Mouse (Mus musculus) CH12.LX (cell line): ENCODE measurements around the gene Rab3b. TPM values are rescaled to one million over a fixed set of nuclear protein-coding genes. Genes with fewer than 3 reads are reported as not detected.

Experiments used
- DNase-seq: peaks from one replicate; pipeline ENCODE4 v3.0.0-alpha.2; 2013; ENCODE audit errors: extremely low read depth
- H3K27ac ChIP-seq: 2 replicates; pipeline ENCODE4 v1.5.1; 2012; ENCODE audit warnings: low read depth, mild to moderate bottlenecking, control low read depth, moderate library complexity; ENCODE audit not compliant: insufficient read depth
- H3K27me3 ChIP-seq: replicated peaks from 2 replicates; pipeline ENCODE3; 2012; ENCODE audit warnings: inconsistent platforms
- H3K36me3 ChIP-seq, 2 experiments: replicated peaks in 1 of 2; 2 replicates each; pipeline versions ENCODE3 to v1.6.1; 2012; ENCODE audit warnings: inconsistent platforms in 1 of 2, low read length in 1 of 2, mild to moderate bottlenecking in 1 of 2, mixed read lengths in 1 of 2, moderate library complexity in 1 of 2; ENCODE audit not compliant: control insufficient read depth in 1 of 2, insufficient read depth in 1 of 2
- H3K4me1 ChIP-seq, 2 experiments: 2 replicates each; pipeline ENCODE4 v1.6.1; 2012; ENCODE audit warnings: inconsistent platforms in 1 of 2, moderate library complexity in 1 of 2; ENCODE audit not compliant: insufficient read depth in 2 of 2, control insufficient read depth in 1 of 2
- H3K4me2 ChIP-seq: 2 replicates; pipeline ENCODE4 v1.6.1; 2012; ENCODE audit warnings: low read depth, mild to moderate bottlenecking, control low read depth; ENCODE audit not compliant: poor library complexity, insufficient read depth, severe bottlenecking
- H3K4me3 ChIP-seq, 3 experiments: fragments of 150-350 bp in 1 of 3; sonication (generic) in 1 of 3; replicated peaks in 1 of 3; 2 replicates each; pipeline versions ENCODE3 to v1.5.1; 2011 to 2012; ENCODE audit warnings: low read depth in 2 of 3, low read length in 2 of 3, mild to moderate bottlenecking in 2 of 3, moderate library complexity in 2 of 3, control low read depth in 1 of 3, improper control_type of control experiment in 1 of 3, inconsistent platforms in 1 of 3, mixed read lengths in 1 of 3; ENCODE audit not compliant: poor library complexity in 1 of 3
- H3K79me2 ChIP-seq: replicated peaks from 2 replicates; pipeline ENCODE4 v1.6.1; 2012; ENCODE audit warnings: mild to moderate bottlenecking, moderate library complexity; ENCODE audit not compliant: control insufficient read depth, poor library complexity, insufficient read depth, severe bottlenecking; ENCODE audit errors: extremely low read depth
- H3K9ac ChIP-seq: 2 replicates; pipeline ENCODE4 v1.6.1; 2012; ENCODE audit warnings: low read depth, mild to moderate bottlenecking, control low read depth, moderate library complexity; ENCODE audit not compliant: insufficient read depth
- H3K9me3 ChIP-seq: replicated peaks from 2 replicates; pipeline ENCODE3; 2012; ENCODE audit warnings: low read length, inconsistent platforms, mixed read lengths
- BHLHE40 ChIP-seq: IDR thresholded peaks from 2 replicates; pipeline ENCODE4 v1.6.1; 2011; ENCODE audit warnings: mild to moderate bottlenecking, low read depth, low read length, improper control_type of control experiment
- CHD2 ChIP-seq: IDR thresholded peaks from 2 replicates; pipeline ENCODE4 v1.6.1; 2011; ENCODE audit warnings: low read length, improper control_type of control experiment
- CTCF ChIP-seq, 2 experiments: IDR thresholded peaks in 1 of 2; conservative IDR thresholded peaks in 1 of 2; 2 replicates each; pipeline ENCODE4 v1.5.1; 2011 to 2012; ENCODE audit warnings: low read depth in 2 of 2, low read length in 2 of 2, improper control_type of control experiment in 1 of 2, inconsistent platforms in 1 of 2, mild to moderate bottlenecking in 1 of 2, moderate library complexity in 1 of 2
- EP300 ChIP-seq: IDR thresholded peaks from 2 replicates; pipeline ENCODE4 v1.6.1; 2011; ENCODE audit warnings: low read length, improper control_type of control experiment
- IRF4 ChIP-seq: IDR thresholded peaks from 2 replicates; pipeline ENCODE4 v1.6.1; 2014; ENCODE audit warnings: low read depth, mild to moderate bottlenecking, inconsistent platforms, low read length, improper control_type of control experiment
- MAFK ChIP-seq: IDR thresholded peaks from 2 replicates; pipeline ENCODE4 v1.6.1; 2011; ENCODE audit warnings: low read length, improper control_type of control experiment; ENCODE audit not compliant: insufficient replicate concordance
- MAX ChIP-seq: IDR thresholded peaks from 2 replicates; pipeline ENCODE4 v1.6.1; 2011; ENCODE audit warnings: low read length, improper control_type of control experiment
- MEF2A ChIP-seq: IDR thresholded peaks from 2 replicates; pipeline ENCODE4 v1.6.1; 2014; ENCODE audit warnings: low read depth, mild to moderate bottlenecking, inconsistent platforms, low read length, improper control_type of control experiment, borderline replicate concordance
- MXI1 ChIP-seq: IDR thresholded peaks from 2 replicates; pipeline ENCODE4 v1.6.1; 2011; ENCODE audit warnings: mild to moderate bottlenecking, low read depth, low read length, improper control_type of control experiment
- MYC ChIP-seq: IDR thresholded peaks from 2 replicates; pipeline ENCODE4 v1.6.1; 2011; ENCODE audit warnings: low read depth, mild to moderate bottlenecking, improper control_type of control experiment, low read length
- NRF1 ChIP-seq: IDR thresholded peaks from 2 replicates; pipeline ENCODE4 v1.6.1; 2014; ENCODE audit warnings: low read depth, mild to moderate bottlenecking, inconsistent platforms, low read length, improper control_type of control experiment, moderate library complexity
- PAX5 ChIP-seq: IDR thresholded peaks from 2 replicates; pipeline ENCODE4 v1.6.1; 2012; ENCODE audit warnings: low read length, inconsistent platforms, mixed read lengths
- POLR2AphosphoS2 ChIP-seq: IDR thresholded peaks from 2 replicates; pipeline ENCODE4 v1.6.1; 2011; ENCODE audit warnings: low read depth, low read length, improper control_type of control experiment
- RAD21 ChIP-seq: IDR thresholded peaks from 2 replicates; pipeline ENCODE4 v1.6.1; 2011; ENCODE audit warnings: low read depth, mild to moderate bottlenecking, low read length, improper control_type of control experiment, moderate library complexity
- TCF12 ChIP-seq: IDR thresholded peaks from 2 replicates; pipeline ENCODE4 v1.6.1; 2014; ENCODE audit warnings: low read depth, mild to moderate bottlenecking, inconsistent platforms, low read length, improper control_type of control experiment
- UBTF ChIP-seq: IDR thresholded peaks from 2 replicates; pipeline ENCODE4 v1.6.1; 2012; ENCODE audit warnings: low read depth, mild to moderate bottlenecking, inconsistent platforms, low read length, improper control_type of control experiment, moderate library complexity
- USF1 ChIP-seq: IDR thresholded peaks from 2 replicates; pipeline ENCODE4 v1.6.1; 2014; ENCODE audit warnings: low read depth, mild to moderate bottlenecking, inconsistent platforms, low read length, improper control_type of control experiment
- USF2 ChIP-seq: conservative IDR thresholded peaks from 2 replicates; pipeline ENCODE4 v1.6.1; 2011; ENCODE audit warnings: low read depth, low read length, improper control_type of control experiment
- ZNF384 ChIP-seq: IDR thresholded peaks from 2 replicates; pipeline ENCODE4 v1.6.1; 2012; ENCODE audit warnings: low read depth, low read length, improper control_type of control experiment, inconsistent platforms
- dilution Hi-C: fragments of 300-500 bp; cut with MboI; formaldehyde crosslinking; loops from 2 replicates; pipeline ENCODE4 v1.14.3; 2020; ENCODE audit warnings: low sequenced_read_pairs; ENCODE audit not compliant: extremely low pct_unique_long_range_greater_than_20kb, extremely low pct_ligation_motif_present
- in situ Hi-C: fragments of 300-500 bp; cut with MboI; formaldehyde crosslinking; loops from 3 replicates; pipeline ENCODE4 v1.14.3; 2019; ENCODE audit warnings: low sequenced_read_pairs, low pct_ligation_motif_present, low pct_unique_long_range_greater_than_20kb, mixed read lengths
- polyA plus RNA-seq: library from polyadenylated mRNA; unstranded; fragments of >175 nt; gene quantifications from 2 replicates; pipeline ENCODE4 v1.2.1, GENCODE M21; 2012; ENCODE audit warnings: low read depth; ENCODE audit not compliant: insufficient read length
- total RNA-seq, 2 experiments: library from RNA; depleted of rRNA; stranded (reverse); fragments of 300-350 nt in 1 of 2; fragments of >200 nt in 1 of 2; gene quantifications; 2 replicates each; pipeline ENCODE4 v1.2.3; 2012 to 2014

Gene Rab3b
- total and polyA plus RNA-seq, 3 experiments: 0.56 to 0.94 (median 0.85) TPM

- no peaks in the 10 kb centered on the region for H3K9me3 ChIP-seq
- dilution Hi-C loops: no loop called here
- TF ChIP-seq CTCF (conservative IDR thresholded peaks at IDR 0.05 in 1 of 2, IDR thresholded peaks at IDR 0.05 in 1 of 2; ENCODE audit: low read depth in 2 of 2, low read length in 2 of 2) (no peak), MAFK (no peak), ZNF384 (no peak), CHD2 (no peak), MYC (no peak), NRF1 (no peak), MEF2A (no peak), UBTF (no peak), MAX (no peak)
- TF ChIP-seq, all 38 proteins: peak for 0
- Histone ChIP-seq H3K4me2 (no peak overlapping the region), H3K4me3 (no peak overlapping the region), H3K27me3 (no peaks in the 10 kb centered on the region), H3K36me3 (no peaks in the 10 kb centered on the region), H3K79me2 (no peaks in the 10 kb centered on the region), H3K9ac (no peak overlapping the region), H3K4me1 (peaks cover 0 to 4% of the 10 kb centered on the region in 2 experiments; a peak in 1 of 4 replicates), H3K27ac (no peak overlapping the region)
- DNase-seq: no peak
- in situ Hi-C loops: loop anchor here (5.0 to 10.0 kb wide), 2 partner anchors 120 to 293 kb away; no protein-coding TSS in a partner anchor
Measured at GRCm38 (mm10) chr4:108987473-108987842, 108.6 kb downstream of the Rab3b start.

DNA sequence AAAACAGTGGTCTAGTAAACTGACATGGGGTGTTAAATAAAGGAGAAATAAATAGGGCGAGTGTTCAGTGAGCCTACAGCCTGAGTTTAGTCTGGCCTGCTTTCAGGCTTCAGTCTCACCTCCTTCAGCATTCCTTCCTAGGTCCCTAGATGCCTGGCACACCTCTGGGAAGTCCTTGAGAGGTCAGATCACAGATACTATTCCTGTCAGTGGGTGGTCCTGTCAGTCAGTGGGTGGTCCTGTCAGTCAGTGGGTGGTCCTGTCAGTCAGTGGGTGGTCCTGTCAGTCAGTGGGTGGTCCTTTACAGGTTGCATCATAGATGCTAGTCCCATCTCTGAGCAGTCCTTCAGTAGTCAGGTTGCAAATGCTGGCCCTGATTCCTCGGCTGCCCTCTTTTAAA is 110.6 kb downstream of the Rab3b start:
- Histone ChIP-seq H3K9ac (no peak overlapping the region), H3K4me1 (peaks cover 0 to 4% of the 10 kb centered on the region in 2 experiments; a peak in 1 of 4 replicates), H3K4me3 (no peak overlapping the region), H3K27ac (no peak overlapping the region), H3K79me2 (no peaks in the 10 kb centered on the region), H3K36me3 (no peaks in the 10 kb centered on the region), H3K4me2 (no peak overlapping the region), H3K27me3 (no peaks in the 10 kb centered on the region), H3K9me3 (no peaks in the 10 kb centered on the region)
- no peak for DNase-seq
- in situ Hi-C loops (loop anchor here (5.0 to 10.0 kb wide), 2 partner anchors 122 to 295 kb away; no protein-coding TSS in a partner anchor), dilution Hi-C loops (no loop called here)
- TF ChIP-seq BHLHE40 (no peak), EP300 (no peak), MAX (no peak), ZNF384 (no peak), POLR2AphosphoS2 (no peak), PAX5 (no peak), USF2 (no peak), MAFK (no peak), MXI1 (no peak), RAD21 (no peak), IRF4 (no peak), USF1 (no peak), TCF12 (no peak)
